Mouse (Mus musculus) stomach, embryonic 14.5 days (tissue): Measurements from ENCODE around the gene Cotl1. TPM values are rescaled to one million over a fixed set of nuclear protein-coding genes. Genes with fewer than 3 reads are reported as not detected.

Source experiments
- ATAC-seq: fragments of 200-750 bp; cut with Nextera tagmentation; 2 replicates; pipeline ENCODE4 v1.8.0; 2017; ENCODE audit warnings: low read depth, moderate TSS enrichment; ENCODE audit not compliant: insufficient number of reproducible peaks, insufficient read depth, low FRiP score
- H3K27ac ChIP-seq: fragments of 300-500 bp; sonication (generic); 2 replicates; pipeline ENCODE4 v1.5.1; 2014; ENCODE audit warnings: mild to moderate bottlenecking, low read length, moderate library complexity, mixed read lengths
- H3K27me3 ChIP-seq: fragments of 300-500 bp; sonication (generic); 2 replicates; pipeline ENCODE4 v1.6.1; 2014; ENCODE audit warnings: low read length, control low read depth, mixed read lengths; ENCODE audit not compliant: control insufficient read depth, insufficient read depth
- H3K36me3 ChIP-seq: fragments of 300-500 bp; sonication (generic); 2 replicates; pipeline ENCODE4 v1.6.1; 2014; ENCODE audit warnings: mild to moderate bottlenecking, control low read depth, low read length, moderate library complexity, mixed read lengths; ENCODE audit not compliant: control insufficient read depth, insufficient read depth
- H3K4me1 ChIP-seq: fragments of 300-500 bp; sonication (generic); 2 replicates; pipeline ENCODE4 v1.6.1; 2014; ENCODE audit warnings: low read length, control low read depth, mixed read lengths; ENCODE audit not compliant: control insufficient read depth, insufficient read depth
- H3K4me2 ChIP-seq: fragments of 300-500 bp; sonication (generic); replicated peaks from 2 replicates; pipeline ENCODE4 v1.6.1; 2014; ENCODE audit warnings: low read depth, low read length, control low read depth
- H3K4me3 ChIP-seq: fragments of 300-500 bp; sonication (generic); 2 replicates; pipeline ENCODE4 v1.5.1; 2014; ENCODE audit warnings: low read depth, low read length, control low read depth
- H3K9ac ChIP-seq: fragments of 300-500 bp; sonication (generic); replicated peaks from 2 replicates; pipeline ENCODE4 v1.6.1; 2014; ENCODE audit warnings: low read depth, mild to moderate bottlenecking, control low read depth, low read length, moderate library complexity, mixed read lengths
- H3K9me3 ChIP-seq: fragments of 300-500 bp; sonication (generic); 2 replicates; pipeline ENCODE4 v1.6.1; 2016; ENCODE audit warnings: low read depth, low read length, control low read depth; ENCODE audit not compliant: control insufficient read depth
- WGBS: fragments of 180-500 bp; shearing (Covaris S2); extraction: QIAGEN DNeasy Blood & Tissue Kit; methylation state at CpG from one replicate; pipeline ENCODE4 v1.1.7; 2014; 5-methylcytosine and 5-hydroxymethylcytosine counted together
- polyA plus RNA-seq: library from polyadenylated mRNA; unstranded; fragments of >200 nt; fragmentation: Nextera tagmentation; extraction: Ambion mirVana; gene quantifications from 2 replicates; pipeline ENCODE4 v1.2.1, GENCODE M21; 2014

Gene Cotl1
- polyA plus RNA-seq, 1 experiment from 2014 or later = 340 TPM

DNA sequence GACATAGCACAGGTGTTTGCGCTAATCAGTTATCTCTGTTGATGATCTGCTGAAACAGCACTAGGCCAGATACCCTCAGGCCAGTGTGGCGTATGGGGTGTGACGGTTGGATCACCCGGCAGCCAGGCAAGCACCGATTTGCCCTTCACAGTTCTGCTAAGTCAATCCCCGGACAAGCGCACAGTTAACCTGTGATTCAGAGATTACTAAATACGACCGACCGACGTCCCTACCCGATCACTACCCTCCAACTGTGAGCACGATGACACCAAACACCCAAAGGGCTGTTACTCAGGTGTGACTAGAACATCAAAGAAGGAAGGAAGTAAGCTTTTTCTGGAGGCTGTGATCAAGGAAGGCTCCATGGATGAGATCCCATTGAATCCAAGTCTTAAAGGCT lies 10.9 kb downstream of the Cotl1 start:
- H3K4me1 ChIP-seq = peaks cover 83% of the 10 kb centered on the region
- peak overlapping the region; percentile 41; the same call in 1 of the 2 replicates for H3K27ac ChIP-seq
- no peak overlapping the region for H3K4me3 ChIP-seq
- no peak overlapping the region for H3K4me2 ChIP-seq
- no peaks in the 10 kb centered on the region for H3K9me3 ChIP-seq
- ATAC-seq = no peak
- H3K9ac ChIP-seq = no peak overlapping the region
- no peaks in the 10 kb centered on the region for H3K27me3 ChIP-seq
- H3K36me3 ChIP-seq = no peaks in the 10 kb centered on the region
- 81% methylated on average over 13 of the region's 13 CpGs for WGBS

DNA sequence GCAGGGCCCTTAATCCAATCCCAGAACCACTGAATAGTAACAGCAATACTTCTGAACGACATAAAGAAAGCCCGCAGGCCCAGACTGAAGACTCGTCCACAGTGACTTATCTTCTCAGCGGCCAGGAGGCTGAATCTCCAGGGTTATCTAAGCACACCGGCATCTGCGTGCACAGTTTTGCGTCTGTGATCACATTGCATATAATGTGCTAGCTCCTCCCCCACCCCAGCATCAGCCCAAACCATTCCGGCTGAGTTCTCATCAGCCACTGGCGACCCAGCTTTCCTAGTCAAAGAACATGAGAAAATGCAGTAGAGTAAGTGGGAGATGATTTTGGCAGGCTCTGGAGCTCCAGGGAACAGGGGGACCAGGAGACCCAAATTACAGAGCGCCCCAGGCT lies 11.3 kb downstream of the Cotl1 start:
- no peaks in the 10 kb centered on the region for H3K36me3 ChIP-seq
- ATAC-seq = no peak
- no peak overlapping the region for H3K4me3 ChIP-seq
- 69% methylated on average over 10 of the region's 10 CpGs for WGBS
- H3K4me1 ChIP-seq = peaks cover 83% of the 10 kb centered on the region
- H3K9me3 ChIP-seq = no peaks in the 10 kb centered on the region
- no peak overlapping the region for H3K9ac ChIP-seq
- H3K27me3 ChIP-seq = no peaks in the 10 kb centered on the region
- peak overlapping the region; percentile 41; the same call in 1 of the 2 replicates for H3K27ac ChIP-seq
- H3K4me2 ChIP-seq = no peak overlapping the region

DNA sequence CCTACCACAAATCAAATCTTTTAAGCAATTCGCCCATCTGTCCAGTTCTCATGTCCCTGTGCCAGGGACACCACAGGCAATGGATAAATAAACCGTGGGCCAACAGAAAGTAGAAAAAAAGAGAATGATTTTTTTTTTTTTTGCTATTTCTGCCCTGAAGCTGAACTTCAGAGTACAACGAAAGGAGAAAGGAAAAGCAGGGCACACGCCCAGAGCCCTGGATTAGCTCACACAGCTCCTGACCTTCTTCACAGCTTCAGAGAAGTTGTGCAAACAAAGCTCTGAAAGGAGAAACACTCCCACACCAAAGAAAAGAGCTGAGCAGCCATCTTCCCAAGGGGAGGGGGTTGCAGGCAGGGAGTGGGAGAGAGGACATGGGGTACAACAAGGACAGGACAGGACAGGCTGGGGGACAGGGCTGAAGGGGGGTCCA lies 12.6 kb downstream of the Cotl1 start:
- Histone ChIP-seq H3K9ac (no peak overlapping the region), H3K27ac (peak overlapping the region; percentile 83), H3K9me3 (no peaks in the 10 kb centered on the region), H3K4me2 (no peak overlapping the region; the same call in 1 of the 2 replicates), H3K4me3 (no peak overlapping the region), H3K36me3 (no peaks in the 10 kb centered on the region; the same call in 1 of the 2 replicates), H3K27me3 (no peaks in the 10 kb centered on the region), H3K4me1 (peaks cover 70% of the 10 kb centered on the region)
- 0 out of 2 replicates have a peak, but pooled peaks have one; percentile 10 for ATAC-seq
- 30% methylated on average over 4 of the region's 4 CpGs for WGBS

DNA sequence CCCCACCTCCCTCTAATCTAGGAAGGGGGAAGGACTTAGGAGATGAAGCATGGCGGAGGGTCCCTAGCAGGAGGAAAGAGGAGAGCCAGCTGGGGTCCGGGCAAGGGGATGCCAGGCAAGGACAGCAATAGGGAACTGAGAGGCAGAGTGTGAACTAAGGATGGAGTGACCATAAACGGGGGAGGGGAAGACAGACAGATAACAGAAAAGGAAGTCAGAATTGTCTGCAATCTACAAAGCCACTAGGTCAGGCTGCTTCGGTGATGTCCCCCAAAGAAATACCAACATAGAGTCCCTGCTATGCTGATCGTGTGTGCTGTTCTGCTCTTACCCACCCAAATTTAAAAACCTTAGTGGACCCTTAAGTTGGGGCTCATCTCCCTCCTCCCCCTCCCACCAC lies 13.4 kb downstream of the Cotl1 start:
- no peaks in the 10 kb centered on the region for H3K27me3 ChIP-seq
- WGBS = 66% methylated on average over 5 of the region's 5 CpGs
- no peak overlapping the region for H3K4me3 ChIP-seq
- H3K4me2 ChIP-seq = no peak overlapping the region; the same call in 1 of the 2 replicates
- H3K4me1 ChIP-seq = peaks cover 63% of the 10 kb centered on the region
- H3K27ac ChIP-seq = peak overlapping the region; percentile 83
- no peaks in the 10 kb centered on the region for H3K9me3 ChIP-seq
- H3K9ac ChIP-seq = no peak overlapping the region
- ATAC-seq = no peak
- peaks cover 4% of the 10 kb centered on the region; the same call in 1 of the 2 replicates for H3K36me3 ChIP-seq

DNA sequence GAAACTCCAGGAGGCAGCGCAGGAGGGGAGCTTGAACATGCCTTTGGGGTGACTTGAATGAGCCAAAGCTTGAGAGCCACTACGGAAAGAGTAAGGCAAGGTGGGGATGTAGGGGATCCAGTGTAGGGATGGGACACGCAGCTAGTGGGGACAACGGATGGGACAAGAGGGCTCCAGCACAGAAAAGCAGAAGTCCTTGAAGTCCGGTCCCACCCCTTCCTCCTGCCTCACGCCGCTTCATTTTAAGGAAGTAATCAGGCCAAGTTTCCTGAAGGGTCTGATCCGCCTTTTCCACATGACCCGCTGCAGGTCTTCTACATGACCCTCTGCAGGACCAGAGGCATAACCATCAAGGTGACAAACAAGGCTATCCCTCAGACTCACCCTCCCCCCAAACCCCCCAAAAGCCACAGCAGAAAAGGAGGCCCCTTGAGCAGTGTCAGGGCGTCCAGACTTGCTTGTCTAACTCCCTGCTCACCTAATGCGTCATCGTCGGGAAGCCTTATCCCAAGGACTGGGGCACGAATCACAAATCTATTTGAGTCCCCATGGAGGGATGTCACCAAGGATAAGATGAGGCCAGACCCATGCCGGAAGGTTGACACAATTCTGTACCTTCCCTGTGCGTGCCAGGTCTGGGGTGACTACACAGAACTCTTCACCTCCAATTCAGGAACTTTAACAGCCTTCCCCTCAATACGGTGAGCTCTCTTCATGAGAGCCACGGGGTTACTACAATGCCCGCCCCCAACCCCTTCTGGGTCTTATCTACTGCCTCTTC lies 14.2 kb downstream of the Cotl1 start:
- Histone ChIP-seq H3K27ac (peak overlapping the region; percentile 83; the same call in 1 of the 2 replicates), H3K27me3 (no peaks in the 10 kb centered on the region), H3K4me2 (no peak overlapping the region), H3K9ac (no peak overlapping the region), H3K4me3 (no peak overlapping the region), H3K9me3 (no peaks in the 10 kb centered on the region), H3K36me3 (peaks cover 12% of the 10 kb centered on the region), H3K4me1 (peaks cover 54% of the 10 kb centered on the region)
- ATAC-seq = no peak
- 74% methylated on average over 19 of the region's 19 CpGs for WGBS

DNA sequence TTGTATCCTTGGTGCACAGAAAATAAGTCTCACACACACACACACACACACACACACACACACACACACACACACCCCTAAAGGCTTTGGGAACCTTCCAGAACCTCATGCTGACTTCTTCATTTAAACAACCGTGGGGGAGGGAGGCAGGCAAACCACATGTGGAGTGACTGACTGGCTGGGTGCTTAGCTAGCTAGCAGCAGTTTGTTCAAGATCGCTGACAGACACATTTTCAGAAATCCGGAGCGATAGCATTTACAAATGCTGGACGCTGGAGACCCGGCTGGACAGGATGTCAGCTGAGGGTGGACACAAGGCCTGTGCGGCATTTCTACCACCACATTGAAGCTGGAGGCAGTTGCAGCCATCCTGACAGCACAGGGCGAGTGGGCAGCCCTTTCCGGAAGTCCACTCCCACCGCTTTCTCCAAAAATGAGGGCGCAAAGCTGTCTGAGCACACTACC lies 15.5 kb downstream of the Cotl1 start:
- WGBS = 57% methylated on average over 11 of the region's 11 CpGs
- ATAC-seq = no peak
- peak overlapping the region; percentile 67; the same call in 1 of the 2 replicates for H3K27ac ChIP-seq
- peaks cover 41% of the 10 kb centered on the region for H3K4me1 ChIP-seq
- no peaks in the 10 kb centered on the region for H3K9me3 ChIP-seq
- H3K27me3 ChIP-seq = no peaks in the 10 kb centered on the region
- peaks cover 17% of the 10 kb centered on the region for H3K36me3 ChIP-seq
- no peak overlapping the region for H3K4me3 ChIP-seq
- no peak overlapping the region for H3K4me2 ChIP-seq
- no peak overlapping the region for H3K9ac ChIP-seq

DNA sequence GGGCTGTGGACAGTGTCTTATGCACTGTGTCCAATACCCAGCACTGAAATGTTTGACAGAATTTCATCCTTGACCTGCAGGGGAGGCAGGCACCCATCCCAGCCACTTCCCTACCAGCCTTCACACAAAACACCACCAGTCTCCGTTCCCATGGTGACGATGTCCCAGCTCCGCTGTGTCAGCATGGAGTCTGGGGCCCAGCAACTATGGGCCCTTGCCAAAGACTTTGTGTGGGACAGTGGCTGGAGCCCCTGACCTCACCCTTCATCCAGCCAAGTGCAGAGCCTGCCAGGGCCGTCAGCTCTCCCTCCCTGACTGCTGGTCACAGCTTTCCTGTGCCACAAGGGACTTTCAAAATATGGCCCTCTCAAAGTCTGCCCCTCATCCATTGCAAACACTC lies 16.2 kb downstream of the Cotl1 start:
- Histone ChIP-seq H3K9ac (no peak overlapping the region), H3K4me2 (no peak overlapping the region), H3K4me1 (peaks cover 36% of the 10 kb centered on the region), H3K27me3 (no peaks in the 10 kb centered on the region), H3K27ac (no peak overlapping the region), H3K4me3 (no peak overlapping the region), H3K9me3 (no peaks in the 10 kb centered on the region), H3K36me3 (peaks cover 17% of the 10 kb centered on the region)
- no peak for ATAC-seq
- WGBS = 58% methylated on average over 4 of the region's 4 CpGs

DNA sequence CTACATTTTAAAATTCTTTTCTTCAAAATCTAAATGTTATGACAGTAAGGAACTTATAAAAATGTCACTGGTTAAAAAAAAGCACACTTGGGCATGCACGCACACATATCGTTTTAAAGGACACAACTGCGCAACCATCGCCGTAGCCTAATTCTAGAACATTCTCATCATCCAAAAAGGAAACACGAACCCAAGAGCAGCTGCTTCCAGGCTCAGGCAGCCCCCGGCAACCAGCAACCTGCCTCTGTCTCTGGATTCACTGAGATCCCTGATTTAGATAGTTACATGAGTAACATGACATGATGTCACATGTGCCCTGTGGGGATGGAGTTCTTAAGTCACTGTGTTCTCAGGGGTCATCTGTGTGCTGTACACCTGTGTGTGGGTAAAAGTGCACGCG lies 17.1 kb downstream of the Cotl1 start:
- peaks cover 36% of the 10 kb centered on the region for H3K4me1 ChIP-seq
- H3K4me3 ChIP-seq = no peak overlapping the region
- H3K9me3 ChIP-seq = no peaks in the 10 kb centered on the region
- H3K36me3 ChIP-seq = peaks cover 17% of the 10 kb centered on the region
- 96% methylated on average over 9 of the region's 9 CpGs for WGBS
- no peaks in the 10 kb centered on the region for H3K27me3 ChIP-seq
- H3K9ac ChIP-seq = no peak overlapping the region
- H3K27ac ChIP-seq = no peak overlapping the region
- H3K4me2 ChIP-seq = no peak overlapping the region
- no peak for ATAC-seq
